Mouse (Mus musculus) lung, embryonic 16.5 days (tissue): ENCODE measurements around the gene Rpl41. TPM values are rescaled to one million over a fixed set of nuclear protein-coding genes. Genes with fewer than 3 reads are reported as not detected.

Source experiments
- ATAC-seq: fragments of 200-750 bp; cut with Nextera tagmentation; 2 replicates; pipeline ENCODE4 v1.8.0; 2017; ENCODE audit warnings: low read depth, mild to moderate bottlenecking, moderate library complexity
- H3K27ac ChIP-seq: fragments of 300-500 bp; sonication (generic); 2 replicates; pipeline ENCODE4 v1.5.1; 2014; ENCODE audit warnings: mild to moderate bottlenecking, control low read depth, low read length
- H3K27me3 ChIP-seq: fragments of 300-500 bp; sonication (generic); 2 replicates; pipeline ENCODE4 v1.6.1; 2014; ENCODE audit warnings: low read depth, low read length, mixed read lengths; ENCODE audit not compliant: control insufficient read depth, insufficient read depth
- H3K36me3 ChIP-seq: fragments of 300-500 bp; sonication (generic); 2 replicates; pipeline ENCODE4 v1.6.1; 2014; ENCODE audit warnings: low read length; ENCODE audit not compliant: control insufficient read depth, insufficient read depth
- H3K4me1 ChIP-seq: fragments of 300-500 bp; sonication (generic); replicated peaks from 2 replicates; pipeline ENCODE4 v1.6.1; 2014; ENCODE audit warnings: low read length, mixed read lengths; ENCODE audit not compliant: control insufficient read depth, insufficient read depth
- H3K4me2 ChIP-seq: fragments of 300-500 bp; sonication (generic); 2 replicates; pipeline ENCODE4 v1.6.1; 2014; ENCODE audit warnings: low read depth, low read length, control low read depth
- H3K4me3 ChIP-seq: fragments of 300-500 bp; sonication (generic); 2 replicates; pipeline ENCODE4 v1.5.1; 2014; ENCODE audit warnings: mild to moderate bottlenecking, low read length, control low read depth
- H3K9ac ChIP-seq: fragments of 300-500 bp; sonication (generic); 2 replicates; pipeline ENCODE4 v1.6.1; 2014; ENCODE audit warnings: low read length, control low read depth
- H3K9me3 ChIP-seq: fragments of 300-500 bp; sonication (generic); 2 replicates; pipeline ENCODE4 v1.6.1; 2016; ENCODE audit warnings: low read length; ENCODE audit not compliant: control insufficient read depth
- WGBS: fragments of 180-500 bp; shearing (Covaris S2); extraction: QIAGEN DNeasy Blood & Tissue Kit; methylation state at CpG from one replicate; pipeline ENCODE4 v1.1.7; 2014; 5-methylcytosine and 5-hydroxymethylcytosine counted together
- microRNA-seq: library from miRNA; unstranded; fragments of <30 nt; microRNA quantifications from one replicate; pipeline ENCODE4, GENCODE M21; 2016
- polyA plus RNA-seq: library from polyadenylated mRNA; unstranded; fragments of >200 nt; fragmentation: Nextera tagmentation; extraction: Ambion mirVana; gene quantifications from 2 replicates; pipeline ENCODE4 v1.2.1, GENCODE M21; 2015

The Rpl41 gene
- polyA plus RNA-seq, 1 experiment from 2014 or later = 4,423 TPM

DNA sequence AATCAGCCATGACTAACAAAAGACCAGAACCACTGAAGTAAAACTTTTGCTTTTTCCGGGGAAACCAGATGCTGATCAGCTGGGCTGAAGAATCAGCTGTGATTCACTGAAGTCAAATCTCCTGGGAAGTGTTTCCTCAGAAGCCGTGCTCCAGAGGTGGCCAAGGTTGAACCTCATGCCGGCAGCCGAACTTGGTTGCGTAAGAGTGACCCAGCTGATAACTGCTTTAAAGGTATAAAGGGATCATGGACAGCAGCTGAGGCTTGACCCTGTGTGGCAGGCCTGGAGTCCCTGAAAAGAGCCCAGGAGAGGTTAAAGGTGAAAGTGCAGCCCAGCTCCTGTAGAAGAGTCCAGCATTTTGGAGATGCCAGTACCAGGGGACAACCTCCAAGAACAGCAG is 46.8 kb downstream of the Rpl41 start:
- no peaks in the 10 kb centered on the region for H3K27me3 ChIP-seq
- no peak overlapping the region for H3K4me3 ChIP-seq
- H3K4me1 ChIP-seq = peaks cover 5% of the 10 kb centered on the region; the same call in 1 of the 2 replicates
- no peak overlapping the region for H3K9ac ChIP-seq
- WGBS = 70% methylated on average over 5 of the region's 5 CpGs
- no peaks in the 10 kb centered on the region for H3K36me3 ChIP-seq
- H3K27ac ChIP-seq = no peak overlapping the region
- 0 out of 2 replicates have a peak, but pooled peaks cover 2% of the 10 kb centered on the region for H3K9me3 ChIP-seq
- no peak for ATAC-seq
- H3K4me2 ChIP-seq = no peak overlapping the region

DNA sequence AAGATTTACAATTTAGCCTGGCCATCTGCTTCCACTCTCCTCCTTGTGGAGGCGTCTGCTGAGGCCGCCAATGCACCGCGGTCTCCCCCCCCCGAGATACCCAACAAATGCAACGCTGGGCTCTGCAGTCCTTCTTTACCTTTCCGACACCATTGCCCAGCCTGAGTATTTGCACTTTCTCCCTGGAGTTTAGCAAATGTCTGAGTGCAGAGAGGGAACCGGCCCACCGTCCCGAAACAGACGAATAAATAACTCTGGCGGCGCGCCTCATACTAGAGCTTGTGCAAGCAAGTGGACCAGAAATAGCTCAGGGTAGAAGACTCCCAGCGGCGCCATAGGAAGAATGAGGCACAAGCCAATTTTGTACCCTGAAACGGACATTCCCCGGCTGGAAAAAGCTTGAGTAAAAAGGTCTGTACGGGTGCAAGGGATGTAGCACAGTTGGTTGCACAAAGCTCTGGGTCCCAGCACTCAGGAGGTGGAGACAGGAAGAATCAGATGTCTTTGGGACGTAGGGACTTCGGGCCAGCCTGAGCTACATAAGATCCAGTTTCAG is 49.9 kb downstream of the Rpl41 start:
- H3K27ac ChIP-seq = peak overlapping the region; percentile 96
- no peaks in the 10 kb centered on the region for H3K27me3 ChIP-seq
- peak overlapping the region; percentile 68 for H3K4me2 ChIP-seq
- H3K36me3 ChIP-seq = no peaks in the 10 kb centered on the region; the same call in 1 of the 2 replicates
- WGBS = 1% methylated on average over 21 of the region's 21 CpGs
- ATAC-seq = peak; percentile 43
- H3K4me1 ChIP-seq = peaks cover 9% of the 10 kb centered on the region
- H3K9me3 ChIP-seq = no peaks in the 10 kb centered on the region
- peak overlapping the region; percentile 70 for H3K9ac ChIP-seq
- H3K4me3 ChIP-seq = peak overlapping the region; percentile 60

DNA sequence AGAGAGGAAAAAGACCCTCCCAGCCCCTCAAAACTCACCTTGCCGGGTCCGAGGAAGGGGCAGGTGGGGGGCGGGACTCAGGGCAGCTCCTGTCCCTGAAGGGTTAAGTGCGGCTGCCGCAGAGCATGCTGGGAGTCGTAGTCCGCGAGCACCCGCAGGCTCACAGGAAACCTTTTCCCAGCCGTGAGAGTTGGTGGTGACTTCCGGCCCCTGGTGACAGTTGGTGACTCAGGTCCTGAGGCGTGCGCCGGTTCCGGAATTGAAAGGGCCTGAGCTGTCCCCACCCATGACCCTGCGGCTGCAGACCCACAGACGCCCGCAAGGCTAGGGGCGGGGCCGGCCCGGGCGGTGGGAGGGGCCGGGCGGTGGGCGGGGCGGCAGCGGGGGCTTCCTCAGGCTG is 50.5 kb downstream of the Rpl41 start, which contains the start of gene Myl6b:
Gene Myl6b, minus strand, starts transcription at position 96 of the 400 bp plus-strand sequence.
- peak within 1 kb of the TSS; percentile 68 for H3K4me2 ChIP-seq
- WGBS = 1% methylated on average over 27 of the region's 27 CpGs
- ATAC-seq = peak; percentile 92
- no peaks in the 10 kb centered on the region for H3K9me3 ChIP-seq
- peak within 1 kb of the TSS; percentile 60 for H3K4me3 ChIP-seq
- H3K36me3 ChIP-seq = no peaks in the 10 kb centered on the region; the same call in 1 of the 2 replicates
- H3K4me1 ChIP-seq = peaks cover 9% of the 10 kb centered on the region
- peak within 1 kb of the TSS; percentile 70 for H3K9ac ChIP-seq
- H3K27me3 ChIP-seq = no peaks in the 10 kb centered on the region
- H3K27ac ChIP-seq = peak within 1 kb of the TSS; percentile 96

Small RNAs within 50 kb of the gene (microRNA-seq; reads per million reads assigned to microRNA genes)
- gene Gm47275 (not detected), gene Mir6916 (not detected), gene Mir6917 (not detected)

Other genes starting within 250 kb of the Rpl41 start
- gene Pan2, start 246.0 kb downstream of the Rpl41 start, polyA plus RNA-seq = 38.7 and 39.8 TPM in 2 replicates
- 326 and 347 TPM in 2 replicates for gene Cnpy2, start 226.8 kb downstream of the Rpl41 start, polyA plus RNA-seq
- 171 TPM in 2 replicates for gene Cs, start 211.6 kb downstream of the Rpl41 start, polyA plus RNA-seq
- gene Coq10a, start 180.3 kb downstream of the Rpl41 start, polyA plus RNA-seq = 3.7 and 4.6 TPM in 2 replicates
- gene Ankrd52, start 172.2 kb downstream of the Rpl41 start, polyA plus RNA-seq = 8.4 and 9.6 TPM in 2 replicates
- gene Slc39a5, start 148.1 kb downstream of the Rpl41 start, polyA plus RNA-seq = 0.13 and 1.0 TPM in 2 replicates
- gene Nabp2, start 137.8 kb downstream of the Rpl41 start, polyA plus RNA-seq = 67.7 and 74.5 TPM in 2 replicates
- 41.4 and 42.7 TPM in 2 replicates for gene Rnf41, start 137.6 kb downstream of the Rpl41 start, polyA plus RNA-seq
- 71.3 and 76.4 TPM in 2 replicates for gene Smarcc2, start 90.1 kb downstream of the Rpl41 start, polyA plus RNA-seq
- gene Myl6, start 55.2 kb downstream of the Rpl41 start, polyA plus RNA-seq = 1,564 and 1,684 TPM in 2 replicates
- gene Myl6b, start 50.6 kb downstream of the Rpl41 start, polyA plus RNA-seq = 3.5 and 5.1 TPM in 2 replicates
- gene Esyt1, start 23.4 kb downstream of the Rpl41 start, polyA plus RNA-seq = 32.5 and 34.4 TPM in 2 replicates
- 10.9 and 11.9 TPM in 2 replicates for gene Zc3h10, start 1.5 kb downstream of the Rpl41 start, polyA plus RNA-seq
- 161 and 167 TPM in 2 replicates for gene Pa2g4, start 16.7 kb upstream of the Rpl41 start, polyA plus RNA-seq
- gene Erbb3, start 40.3 kb upstream of the Rpl41 start, polyA plus RNA-seq = 26.9 and 27.6 TPM in 2 replicates
- 720 and 793 TPM in 2 replicates for gene Rps26, start 77.4 kb upstream of the Rpl41 start, polyA plus RNA-seq
- 1.4 and 1.6 TPM in 2 replicates for gene Ikzf4, start 96.7 kb upstream of the Rpl41 start, polyA plus RNA-seq
- gene Suox, start 124.8 kb upstream of the Rpl41 start, polyA plus RNA-seq = 13.0 and 14.6 TPM in 2 replicates
- gene Rab5b, start 147.0 kb upstream of the Rpl41 start, polyA plus RNA-seq = 87.9 and 90.6 TPM in 2 replicates
- gene Pmel, start 154.9 kb upstream of the Rpl41 start, polyA plus RNA-seq = 2.1 and 2.2 TPM in 2 replicates
- gene Cdk2, start 155.7 kb upstream of the Rpl41 start, polyA plus RNA-seq = 101 and 105 TPM in 2 replicates
- 12.2 and 13.9 TPM in 2 replicates for gene Dgka, start 195.6 kb upstream of the Rpl41 start, polyA plus RNA-seq
- 32.7 and 35.1 TPM in 2 replicates for gene Pym1, start 198.6 kb upstream of the Rpl41 start, polyA plus RNA-seq
- 4.9 and 5.3 TPM in 2 replicates for gene Mmp19, start 241.6 kb upstream of the Rpl41 start, polyA plus RNA-seq